Mouse (Mus musculus): ENCODE results near the gene Foxa2. TPM values are rescaled to one million over a fixed set of nuclear protein-coding genes. Genes with fewer than 3 reads are reported as not detected.

Foxa2 gene
- polyA plus RNA-seq, 1 experiment from 2014 or later = 0.16 TPM

DNA sequence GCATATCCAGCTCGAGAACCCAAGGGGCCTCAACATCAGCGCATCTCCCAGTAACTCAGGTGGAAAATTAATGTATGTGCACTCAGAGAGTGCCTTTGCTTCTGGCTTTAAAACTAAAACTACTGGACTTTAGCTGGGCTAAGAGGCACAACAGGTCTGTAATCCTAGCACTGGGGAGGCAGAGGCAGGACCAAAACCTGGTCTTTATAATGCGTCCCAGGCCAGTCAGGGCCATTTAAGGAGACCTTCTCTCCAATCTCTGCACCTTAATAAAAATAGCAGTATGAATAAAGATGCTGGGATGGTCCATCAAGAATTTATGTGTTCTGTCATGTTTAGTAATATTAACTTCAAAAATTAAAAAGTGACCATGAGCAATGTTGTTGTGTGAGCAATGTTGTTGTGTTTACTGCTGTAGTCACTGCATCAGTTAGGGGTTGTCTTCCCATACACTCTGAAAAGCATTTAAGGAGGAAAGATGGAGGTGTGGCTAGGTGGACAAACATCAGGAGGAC is 4.6 kb downstream of the Foxa2 start:
- H3K36me3 ChIP-seq (ENCODE audit: control insufficient read depth, insufficient read depth, low read length) = no peaks in the 10 kb centered on the region
- no peak overlapping the region for H3K4me3 ChIP-seq (ENCODE audit: low read length)
- peaks cover 99% of the 10 kb centered on the region for H3K27me3 ChIP-seq (ENCODE audit: control insufficient read depth, insufficient read depth, low read length)
- H3K9me3 ChIP-seq (ENCODE audit: control insufficient read depth, low read length) = no peaks in the 10 kb centered on the region
- ATAC-seq (ENCODE audit: low FRiP score, low TSS enrichment) = no peak
- H3K4me1 ChIP-seq (ENCODE audit: control insufficient read depth, insufficient read depth, low read length) = no peaks in the 10 kb centered on the region; the same call in 1 of the 2 replicates
- WGBS = 5% methylated on average over 3 of the region's 3 CpGs
- no peak overlapping the region for H3K27ac ChIP-seq (ENCODE audit: low read depth, low read length)
- H3K9ac ChIP-seq (ENCODE audit: low read depth, low read length) = no peak overlapping the region
- H3K4me2 ChIP-seq (replicated peaks; ENCODE audit: low read depth, low read length) = no peak overlapping the region

DNA sequence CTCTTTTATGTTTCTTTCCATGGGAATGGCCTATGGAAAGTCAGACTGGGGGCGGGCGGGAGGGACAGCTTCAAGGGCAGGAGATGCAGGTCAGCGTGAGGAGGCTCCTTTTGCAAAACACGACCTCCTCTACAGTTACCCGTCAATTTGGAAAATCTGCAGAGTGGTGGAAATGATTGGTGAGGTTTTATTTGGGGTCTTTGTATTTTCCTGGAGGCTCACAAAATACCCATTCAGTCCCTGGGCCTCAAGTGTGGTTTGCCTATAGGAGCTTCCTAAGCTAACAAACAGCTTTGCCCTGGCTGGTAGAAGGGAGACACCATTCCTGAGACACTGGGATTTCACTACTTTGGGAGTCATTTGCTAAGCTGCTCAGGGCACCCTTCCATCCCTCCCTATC is 5.4 kb downstream of the Foxa2 start:
- Histone ChIP-seq H3K4me1 (ENCODE audit: control insufficient read depth, insufficient read depth, low read length) (no peaks in the 10 kb centered on the region; the same call in 1 of the 2 replicates), H3K4me3 (ENCODE audit: low read length) (no peak overlapping the region), H3K27me3 (ENCODE audit: control insufficient read depth, insufficient read depth, low read length) (peaks cover 99% of the 10 kb centered on the region), H3K9ac (ENCODE audit: low read depth, low read length) (no peak overlapping the region), H3K4me2 (replicated peaks; ENCODE audit: low read depth, low read length) (no peak overlapping the region), H3K9me3 (ENCODE audit: control insufficient read depth, low read length) (no peaks in the 10 kb centered on the region), H3K27ac (ENCODE audit: low read depth, low read length) (no peak overlapping the region), H3K36me3 (ENCODE audit: control insufficient read depth, insufficient read depth, low read length) (no peaks in the 10 kb centered on the region)
- ATAC-seq (ENCODE audit: low FRiP score, low TSS enrichment) = no peak
- WGBS = 0% methylated on average over 5 of the region's 5 CpGs

DNA sequence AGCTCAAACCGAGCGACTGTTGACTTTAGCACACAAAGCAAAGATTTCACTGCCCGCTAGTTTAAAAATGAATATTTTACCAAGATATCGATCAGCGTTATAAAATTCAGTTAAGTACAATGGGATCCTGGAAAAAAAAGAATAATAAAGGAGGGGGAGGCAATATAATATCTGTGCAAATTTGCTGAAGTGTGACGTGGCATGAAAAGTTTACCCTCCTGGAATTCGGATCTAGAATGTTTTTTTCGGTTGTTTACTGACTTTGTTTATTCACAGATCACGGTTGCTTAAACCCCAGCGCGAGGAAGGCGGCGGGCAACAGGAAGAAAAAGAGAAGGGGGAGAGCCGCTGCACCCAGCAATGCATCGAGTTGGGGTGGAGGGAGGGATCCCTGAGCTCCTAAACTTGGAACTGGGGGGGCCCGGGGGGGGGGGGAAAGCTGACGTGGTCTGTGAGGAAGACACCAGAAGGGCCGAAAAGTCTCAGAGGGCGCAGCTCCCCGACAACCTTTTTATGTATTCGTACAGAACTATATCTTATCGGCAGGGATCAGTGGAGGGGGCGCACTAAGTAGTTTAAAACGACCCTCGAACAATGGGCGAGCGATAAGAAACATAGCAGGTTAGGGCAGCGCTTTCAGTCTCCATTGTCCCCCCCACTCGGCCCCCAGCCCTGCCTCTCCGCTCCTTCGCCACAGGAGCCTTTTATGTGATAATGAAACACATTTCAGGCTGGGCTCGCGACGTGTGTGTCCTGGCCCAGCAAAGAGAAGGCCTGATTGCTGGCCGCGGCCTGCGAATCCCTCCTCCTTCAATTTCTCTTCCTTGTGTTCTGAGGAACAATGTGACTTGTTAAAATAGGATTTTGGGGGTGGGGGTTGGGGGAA is 6.3 kb downstream of the Foxa2 start:
- Histone ChIP-seq H3K4me1 (ENCODE audit: control insufficient read depth, insufficient read depth, low read length) (no peaks in the 10 kb centered on the region; the same call in 1 of the 2 replicates), H3K4me3 (ENCODE audit: low read length) (no peak overlapping the region), H3K4me2 (replicated peaks; ENCODE audit: low read depth, low read length) (no peak overlapping the region), H3K36me3 (ENCODE audit: control insufficient read depth, insufficient read depth, low read length) (no peaks in the 10 kb centered on the region), H3K9me3 (ENCODE audit: control insufficient read depth, low read length) (no peaks in the 10 kb centered on the region), H3K27ac (ENCODE audit: low read depth, low read length) (no peak overlapping the region), H3K9ac (ENCODE audit: low read depth, low read length) (no peak overlapping the region), H3K27me3 (ENCODE audit: control insufficient read depth, insufficient read depth, low read length) (peaks cover 99% of the 10 kb centered on the region)
- under 1% methylated on average over 37 of the region's 37 CpGs for WGBS
- ATAC-seq (ENCODE audit: low FRiP score, low TSS enrichment) = no peak

DNA sequence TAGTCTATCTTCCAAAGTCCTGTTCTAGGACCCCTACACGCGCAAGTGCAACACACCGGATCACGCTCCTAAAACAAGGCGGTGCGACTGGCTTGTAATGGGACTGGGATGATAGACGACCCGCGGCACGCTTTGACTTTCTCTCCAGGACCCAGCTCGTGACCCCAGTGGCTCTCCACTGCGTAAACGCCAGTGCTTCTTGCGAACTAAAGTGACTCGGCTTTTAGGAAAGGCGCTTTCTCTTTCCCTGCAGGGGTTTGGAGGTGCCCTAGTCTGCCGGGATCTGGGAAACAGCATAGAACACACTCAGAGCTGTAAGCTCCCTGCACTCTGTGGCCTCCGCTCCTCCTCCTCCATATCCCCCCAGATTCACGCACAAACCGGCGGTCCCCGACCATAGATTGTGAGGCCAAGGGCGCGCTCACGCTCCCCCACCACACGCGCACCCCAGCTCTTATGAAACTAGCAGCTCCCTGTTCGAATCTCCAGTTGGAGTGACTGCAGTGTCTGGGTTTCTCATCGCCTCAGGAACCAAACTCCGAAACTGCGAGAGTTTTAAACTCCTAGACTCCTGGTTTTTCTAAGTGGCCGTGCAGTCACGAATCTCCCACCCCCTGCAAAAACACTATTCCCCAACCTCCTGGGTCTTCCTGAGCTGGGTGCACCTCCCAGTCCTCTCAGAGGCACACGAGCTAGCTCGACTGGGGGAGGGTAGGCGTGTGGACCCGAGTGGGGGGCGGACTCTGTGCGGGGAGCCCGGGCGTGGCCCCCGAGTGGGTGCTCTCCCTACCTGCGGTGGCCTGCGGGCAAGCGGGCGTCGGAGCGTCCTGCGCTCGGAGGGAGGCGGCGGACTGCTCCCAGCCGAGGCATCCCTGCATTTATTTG is 7.2 kb downstream of the Foxa2 start:
- Histone ChIP-seq H3K9me3 (ENCODE audit: control insufficient read depth, low read length) (no peaks in the 10 kb centered on the region), H3K36me3 (ENCODE audit: control insufficient read depth, insufficient read depth, low read length) (no peaks in the 10 kb centered on the region), H3K27ac (ENCODE audit: low read depth, low read length) (no peak overlapping the region), H3K9ac (ENCODE audit: low read depth, low read length) (no peak overlapping the region), H3K27me3 (ENCODE audit: control insufficient read depth, insufficient read depth, low read length) (peaks cover 99% of the 10 kb centered on the region), H3K4me3 (ENCODE audit: low read length) (no peak overlapping the region), H3K4me2 (replicated peaks; ENCODE audit: low read depth, low read length) (no peak overlapping the region), H3K4me1 (ENCODE audit: control insufficient read depth, insufficient read depth, low read length) (no peaks in the 10 kb centered on the region)
- no peak for ATAC-seq (ENCODE audit: low FRiP score, low TSS enrichment)
- under 1% methylated on average over 53 of the region's 53 CpGs for WGBS

DNA sequence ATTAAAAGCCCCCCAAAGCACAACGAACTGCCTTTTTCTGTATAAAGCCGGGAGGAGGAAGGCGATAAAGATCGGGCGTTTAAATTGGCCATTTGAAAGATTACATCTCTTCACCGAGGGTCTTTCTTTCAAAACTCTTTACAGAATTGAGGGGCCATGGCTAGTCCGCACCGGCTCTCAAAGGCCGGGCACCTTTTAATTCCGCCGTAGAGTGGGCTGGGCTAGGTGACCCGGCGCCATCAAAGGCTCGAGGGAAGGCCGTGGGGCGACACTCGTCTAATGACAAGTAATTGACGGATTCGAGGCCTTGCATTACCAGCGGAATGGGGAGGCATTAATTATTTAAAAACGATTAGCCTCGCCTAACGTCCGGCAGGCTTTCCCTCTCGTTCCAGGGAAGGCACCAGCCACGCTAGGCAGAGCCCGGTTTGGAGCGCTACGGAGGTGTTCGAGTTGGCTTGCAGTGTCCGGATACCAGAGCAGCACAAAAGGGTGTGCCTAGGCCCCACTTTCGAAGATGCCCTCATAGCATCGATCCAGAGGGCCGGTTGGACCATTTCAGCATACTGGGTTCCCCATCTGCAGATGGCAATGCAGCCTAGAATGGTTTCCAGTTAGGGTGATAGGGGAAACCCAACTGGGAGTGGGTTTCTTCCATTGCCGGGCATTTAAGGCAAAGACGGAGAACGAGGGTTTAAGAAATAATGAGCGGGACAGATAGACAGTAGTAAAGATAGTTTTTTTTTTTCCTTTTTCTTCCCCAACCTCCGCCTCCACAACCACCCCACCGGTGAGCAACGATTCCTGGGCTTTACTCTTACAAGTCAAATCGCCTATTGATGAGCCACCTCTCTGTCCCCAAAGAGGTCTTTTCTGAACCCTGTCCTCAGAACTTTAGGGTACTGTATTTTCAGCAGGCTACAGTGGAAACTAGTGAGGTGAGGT is 8.1 kb downstream of the Foxa2 start:
- H3K36me3 ChIP-seq (ENCODE audit: control insufficient read depth, insufficient read depth, low read length) = no peaks in the 10 kb centered on the region
- H3K9me3 ChIP-seq (ENCODE audit: control insufficient read depth, low read length) = no peaks in the 10 kb centered on the region
- no peak overlapping the region for H3K4me2 ChIP-seq (replicated peaks; ENCODE audit: low read depth, low read length)
- no peak overlapping the region for H3K27ac ChIP-seq (ENCODE audit: low read depth, low read length)
- no peaks in the 10 kb centered on the region for H3K4me1 ChIP-seq (ENCODE audit: control insufficient read depth, insufficient read depth, low read length)
- ATAC-seq (ENCODE audit: low FRiP score, low TSS enrichment) = no peak
- H3K9ac ChIP-seq (ENCODE audit: low read depth, low read length) = no peak overlapping the region
- WGBS = 1% methylated on average over 42 of the region's 42 CpGs
- H3K27me3 ChIP-seq (ENCODE audit: control insufficient read depth, insufficient read depth, low read length) = peaks cover 99% of the 10 kb centered on the region
- no peak overlapping the region for H3K4me3 ChIP-seq (ENCODE audit: low read length)

DNA sequence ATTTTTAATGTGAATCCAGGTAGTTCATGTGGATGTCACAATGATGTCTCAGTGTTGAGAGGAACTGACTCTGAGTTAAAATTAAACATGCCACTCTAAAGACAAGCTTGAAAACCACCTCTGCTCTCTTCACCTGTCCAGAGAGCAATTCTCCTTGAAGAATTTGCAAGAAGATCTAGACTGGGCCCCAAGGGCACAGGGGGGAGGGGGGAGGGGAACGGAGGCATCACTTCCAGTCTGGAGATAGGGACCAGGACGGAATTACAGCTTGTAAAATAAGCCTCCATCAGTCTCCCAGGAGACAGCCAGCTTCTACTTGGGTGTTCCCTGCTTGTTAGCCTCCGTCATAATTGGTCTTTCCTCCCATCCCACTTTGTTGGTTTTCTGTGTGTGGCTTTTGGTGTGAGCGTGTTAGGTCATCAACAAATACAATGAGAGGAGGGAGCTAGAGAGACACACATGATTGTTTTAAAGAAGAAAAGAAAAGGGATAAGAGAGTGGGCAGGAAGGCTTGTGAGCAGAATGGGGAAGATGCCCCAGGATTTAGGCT is 10.1 kb downstream of the Foxa2 start:
- no peak overlapping the region for H3K4me3 ChIP-seq (ENCODE audit: low read length)
- no peak for ATAC-seq (ENCODE audit: low FRiP score, low TSS enrichment)
- H3K27me3 ChIP-seq (ENCODE audit: control insufficient read depth, insufficient read depth, low read length) = peaks cover 98% of the 10 kb centered on the region
- H3K36me3 ChIP-seq (ENCODE audit: control insufficient read depth, insufficient read depth, low read length) = no peaks in the 10 kb centered on the region
- no peaks in the 10 kb centered on the region for H3K4me1 ChIP-seq (ENCODE audit: control insufficient read depth, insufficient read depth, low read length)
- H3K27ac ChIP-seq (ENCODE audit: low read depth, low read length) = no peak overlapping the region
- H3K9me3 ChIP-seq (ENCODE audit: control insufficient read depth, low read length) = no peaks in the 10 kb centered on the region
- H3K4me2 ChIP-seq (replicated peaks; ENCODE audit: low read depth, low read length) = no peak overlapping the region
- WGBS = 2% methylated on average over 4 of the region's 4 CpGs
- H3K9ac ChIP-seq (ENCODE audit: low read depth, low read length) = no peak overlapping the region

DNA sequence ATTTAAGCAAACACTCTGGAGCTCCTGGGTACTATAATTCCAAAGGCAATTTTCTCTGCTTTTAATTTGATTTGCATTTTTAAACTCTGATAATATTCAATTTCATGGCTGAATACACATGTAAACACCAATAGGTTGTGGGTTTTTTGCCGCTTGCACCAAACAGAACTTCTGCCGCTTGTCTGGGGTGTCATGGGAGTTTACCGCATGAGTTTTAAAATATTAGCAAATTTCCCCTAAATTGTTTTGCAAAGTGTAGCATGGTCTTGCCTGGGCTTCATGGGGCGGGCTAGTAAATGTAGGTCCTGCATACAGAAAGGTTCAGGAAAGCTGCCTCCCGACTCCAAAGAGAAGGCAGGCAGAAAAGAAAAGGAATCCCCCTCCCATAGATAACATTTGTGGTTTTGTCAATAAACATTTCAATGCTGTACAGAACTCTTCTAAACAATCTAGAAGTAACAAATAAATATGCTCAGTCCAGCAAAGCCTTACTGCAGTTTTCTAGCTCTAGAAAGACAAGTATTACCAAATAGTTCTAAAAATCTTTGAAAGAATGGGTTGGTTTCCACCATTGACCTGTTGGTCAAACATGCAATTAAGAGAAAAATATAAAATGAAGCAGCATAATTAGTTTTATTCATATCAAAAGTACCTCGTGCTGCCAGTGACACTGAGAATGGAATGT is 15.6 kb downstream of the Foxa2 start:
- no peak overlapping the region for H3K9ac ChIP-seq (ENCODE audit: low read depth, low read length)
- H3K9me3 ChIP-seq (ENCODE audit: control insufficient read depth, low read length) = no peaks in the 10 kb centered on the region
- no peak overlapping the region for H3K4me2 ChIP-seq (replicated peaks; ENCODE audit: low read depth, low read length)
- H3K27ac ChIP-seq (ENCODE audit: low read depth, low read length) = no peak overlapping the region
- H3K4me1 ChIP-seq (ENCODE audit: control insufficient read depth, insufficient read depth, low read length) = no peaks in the 10 kb centered on the region
- H3K4me3 ChIP-seq (ENCODE audit: low read length) = no peak overlapping the region
- no peak for ATAC-seq (ENCODE audit: low FRiP score, low TSS enrichment)
- peaks cover 95% of the 10 kb centered on the region for H3K27me3 ChIP-seq (ENCODE audit: control insufficient read depth, insufficient read depth, low read length)
- 2% methylated on average over 6 of the region's 6 CpGs for WGBS
- H3K36me3 ChIP-seq (ENCODE audit: control insufficient read depth, insufficient read depth, low read length) = no peaks in the 10 kb centered on the region

DNA sequence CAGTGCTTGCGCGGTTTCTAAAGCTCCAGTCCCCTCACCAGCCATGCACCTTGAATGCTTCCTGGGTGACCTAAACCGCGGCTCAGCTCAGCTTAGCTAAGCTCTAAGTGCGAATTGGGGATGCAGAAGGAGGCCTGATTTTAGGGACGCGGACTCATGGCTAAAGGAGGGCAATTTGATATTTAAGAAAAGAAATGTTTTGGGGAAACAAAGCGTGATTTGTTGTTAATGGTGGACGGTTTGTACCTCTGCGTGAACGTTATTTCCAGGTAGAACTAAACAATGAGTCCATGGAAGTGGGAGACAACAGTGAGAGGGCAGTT is 16.2 kb downstream of the Foxa2 start:
- H3K4me3 ChIP-seq (ENCODE audit: low read length) = no peak overlapping the region
- no peaks in the 10 kb centered on the region for H3K9me3 ChIP-seq (ENCODE audit: control insufficient read depth, low read length)
- H3K27ac ChIP-seq (ENCODE audit: low read depth, low read length) = no peak overlapping the region
- no peak overlapping the region; the same call in 1 of the 2 replicates for H3K4me2 ChIP-seq (replicated peaks; ENCODE audit: low read depth, low read length)
- no peaks in the 10 kb centered on the region for H3K36me3 ChIP-seq (ENCODE audit: control insufficient read depth, insufficient read depth, low read length)
- no peaks in the 10 kb centered on the region for H3K4me1 ChIP-seq (ENCODE audit: control insufficient read depth, insufficient read depth, low read length)
- 1% methylated on average over 11 of the region's 11 CpGs for WGBS
- no peak for ATAC-seq (ENCODE audit: low FRiP score, low TSS enrichment)
- H3K9ac ChIP-seq (ENCODE audit: low read depth, low read length) = no peak overlapping the region
- peaks cover 94% of the 10 kb centered on the region for H3K27me3 ChIP-seq (ENCODE audit: control insufficient read depth, insufficient read depth, low read length)
